Mouse (Mus musculus) yolk sac, embryonic 10.5 days (tissue): ENCODE results near the gene Kdelr1.

ENCODE experiments used
- DNase-seq: peaks from one replicate; pipeline ENCODE4 v3.0.0-alpha.2; 2017; ENCODE audit warnings: low spot score

Kdelr1 gene

GRCm38 (mm10) chr7:45917004-45917704 is 44.6 kb downstream of the Kdelr1 start:
- no peak for DNase-seq

GRCm38 (mm10) chr7:45917926-45918325 is 45.4 kb downstream of the Kdelr1 start:
- DNase-seq: no peak

- DNase-seq: no peak
Observed at GRCm38 (mm10) chr7:45919083-45919671, 46.6 kb downstream of the Kdelr1 start.

GRCm38 (mm10) chr7:45919761-45920160 is 47.2 kb downstream of the Kdelr1 start:
- no peak for DNase-seq

GRCm38 (mm10) chr7:45920583-45921241 is 48.1 kb downstream of the Kdelr1 start:
- no peak for DNase-seq

- no peak for DNase-seq
Observed at GRCm38 (mm10) chr7:45921242-45921621, 48.7 kb downstream of the Kdelr1 start, which contains the start of gene Emp3. TSS of gene Emp3 (minus strand) at chr7:45921404.

- DNase-seq: no peak
Observed at GRCm38 (mm10) chr7:45921950-45922600, 49.5 kb downstream of the Kdelr1 start.

GRCm38 (mm10) chr7:45922928-45923761 is 50.6 kb downstream of the Kdelr1 start:
- peak; percentile 91 for DNase-seq

GRCm38 (mm10) chr7:45923762-45924428 is 51.3 kb downstream of the Kdelr1 start, which contains the start of gene Ccdc114:
TSS of gene Ccdc114 (plus strand) at chr7:45924072.
- DNase-seq: peak; percentile 85

- no peak for DNase-seq
Observed at GRCm38 (mm10) chr7:45924429-45924816, 51.9 kb downstream of the Kdelr1 start.

GRCm38 (mm10) chr7:45928626-45929295 is 56.2 kb downstream of the Kdelr1 start:
- no peak for DNase-seq

GRCm38 (mm10) chr7:45929688-45930087 is 57.1 kb downstream of the Kdelr1 start:
- DNase-seq: no peak
